Mouse (Mus musculus) olfactory bulb, adult 2 months (tissue): ENCODE measurements around the gene Fkrp.

Experiments
- CTCF ChIP-seq: fragments of 200-500 bp; IDR thresholded peaks from 2 replicates; pipeline ENCODE4 v1.5.1; 2012; ENCODE audit warnings: low read depth, mild to moderate bottlenecking, low read length, moderate library complexity; ENCODE audit not compliant: insufficient read depth
- POLR2A ChIP-seq: fragments of 200-500 bp; IDR thresholded peaks from 2 replicates; pipeline ENCODE4 v1.6.1; 2012; ENCODE audit warnings: mild to moderate bottlenecking, low read depth, low read length, moderate library complexity; ENCODE audit not compliant: insufficient read depth

DNA sequence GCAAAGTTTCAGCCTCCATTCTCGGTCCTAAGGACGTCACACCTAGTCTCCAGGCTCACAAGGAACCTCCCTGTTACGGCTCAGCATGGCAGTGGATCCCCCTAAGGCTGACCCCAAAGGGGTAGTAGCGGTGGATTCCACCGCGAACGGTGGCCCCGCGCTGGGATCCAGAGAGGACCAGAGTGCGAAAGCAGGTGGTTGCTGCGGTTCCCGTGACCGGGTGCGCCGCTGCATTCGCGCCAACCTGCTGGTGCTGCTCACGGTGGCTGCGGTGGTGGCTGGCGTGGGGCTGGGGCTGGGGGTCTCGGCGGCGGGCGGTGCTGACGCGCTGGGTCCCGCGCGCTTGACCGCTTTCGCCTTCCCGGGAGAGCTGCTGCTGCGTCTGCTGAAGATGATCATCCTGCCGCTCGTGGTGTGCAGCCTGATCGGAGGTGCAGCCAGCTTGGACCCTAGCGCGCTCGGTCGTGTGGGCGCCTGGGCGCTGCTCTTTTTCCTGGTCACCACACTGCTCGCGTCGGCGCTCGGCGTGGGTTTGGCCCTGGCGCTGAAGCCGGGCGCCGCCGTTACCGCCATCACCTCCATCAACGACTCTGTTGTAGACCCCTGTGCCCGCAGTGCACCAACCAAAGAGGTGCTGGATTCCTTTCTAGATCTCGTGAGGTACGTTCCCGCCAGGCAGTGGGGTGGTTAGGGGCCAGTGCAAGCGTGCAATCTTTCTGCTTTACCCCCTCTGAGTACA is 34.5 kb downstream of the Fkrp start:
- no peak for TF ChIP-seq CTCF
- TF ChIP-seq POLR2A: no peak
